In the genomic region with DNA sequence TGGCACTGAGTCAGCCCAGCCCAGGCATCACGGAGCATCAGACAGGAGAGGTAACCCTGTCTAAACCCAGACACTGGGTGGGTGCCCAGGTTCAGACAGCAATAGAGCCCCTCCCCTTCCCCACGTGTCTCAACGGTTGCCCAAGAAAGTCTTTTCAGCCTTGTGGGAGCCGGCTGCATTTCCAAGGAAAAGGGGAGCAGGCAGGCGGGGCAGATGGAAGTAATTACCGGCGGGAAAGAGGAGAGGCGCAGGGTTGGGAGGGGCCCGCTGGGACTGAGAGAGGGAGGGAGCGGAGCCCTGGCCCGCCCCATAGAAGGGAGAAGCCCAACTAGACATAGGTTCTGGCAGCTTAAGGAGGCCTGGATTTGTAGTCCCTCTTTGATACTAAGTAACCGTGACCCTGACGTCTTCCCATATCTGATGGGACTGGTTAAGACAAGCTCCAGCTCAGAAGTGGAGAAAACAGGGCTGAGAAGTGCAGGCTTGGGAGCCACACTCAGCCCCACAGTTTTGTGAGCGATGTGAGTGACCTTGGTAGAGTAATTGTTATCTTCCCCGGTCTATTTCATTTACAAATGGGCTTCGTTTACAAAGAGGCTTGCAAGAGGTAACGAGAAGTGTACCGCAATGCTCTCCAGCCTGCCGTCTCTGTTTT, we compare ENCODE assay signal across 8 mouse cellular contexts. TPM values are rescaled to one million over a fixed set of nuclear protein-coding genes. Genes with fewer than 3 reads are reported as not detected.
A peak's percentile ranks its signal among the peaks of the same experiment; 100 is the strongest.
DNase-seq lines count a peak whose midpoint lies in the region; ATAC-seq and TF ChIP-seq lines count a peak whose summit lies in the region.

No protein-coding gene starts in this region.

- H3K27me3 ChIP-seq in cerebellum, adult 2 months (ENCODE audit: control insufficient read depth, insufficient read depth, low read length), result no peaks in the 10 kb centered on the region
- H3K27me3 ChIP-seq in hindbrain, postnatal 0 days (ENCODE audit: insufficient read depth, low read length), result no peaks in the 10 kb centered on the region

- peak overlapping the region; percentile 60; the same call in 1 of the 2 replicates for H3K27ac ChIP-seq in cerebellum, adult 2 months (ENCODE audit: insufficient read depth, low read length)
- H3K27ac ChIP-seq in hindbrain, postnatal 0 days, result no peak overlapping the region

- TF ChIP-seq POLR2A in cerebellum, adult 2 months (IDR thresholded peaks at IDR 0.05; ENCODE audit: borderline replicate concordance, insufficient read depth, low read length), result no peak

- no peaks in the 10 kb centered on the region for H3K9me3 ChIP-seq in hindbrain, postnatal 0 days (ENCODE audit: low read length)

- peak; percentile 30 to 43 for DNase-seq in cerebellum, adult 2 months
- no peak for DNase-seq in cerebellum, postnatal 4 days (ENCODE audit: low spot score in 2 of 2)
- DNase-seq in adrenal gland, postnatal 36 days, result peak; percentile 49 to 68
- peak; percentile 56 for DNase-seq in gastrocnemius, postnatal 10 days
- peak; percentile 33 for DNase-seq in hindbrain, postnatal 0 days (ENCODE audit: low spot score)
- peak; percentile 54 to 80 for DNase-seq in lung, postnatal 4 days
- DNase-seq in testis, postnatal 10 days (ENCODE audit: low spot score), result peak; percentile 80
- no peak for DNase-seq in B cell, adult 2 months

- peak overlapping the region; percentile 20 for H3K4me2 ChIP-seq in hindbrain, postnatal 0 days (ENCODE audit: low read depth, low read length)

- no peaks in the 10 kb centered on the region for H3K36me3 ChIP-seq in hindbrain, postnatal 0 days (ENCODE audit: insufficient read depth, low read length)

- H3K4me1 ChIP-seq in cerebellum, adult 2 months (ENCODE audit: control insufficient read depth, insufficient read depth, low read length), result peaks cover 9% of the 10 kb centered on the region
- peaks cover 15% of the 10 kb centered on the region for H3K4me1 ChIP-seq in hindbrain, postnatal 0 days (ENCODE audit: insufficient read depth, low read length)

- ATAC-seq in hindbrain, postnatal 0 days, result no peak

- WGBS in cerebellum, adult 2 months, result 48% methylated on average over 19 of the region's 19 CpGs
- WGBS in hindbrain, postnatal 0 days, result 26% methylated on average over 19 of the region's 19 CpGs

- H3K4me3 ChIP-seq in cerebellum, adult 2 months (replicated peaks; ENCODE audit: insufficient read depth, low read depth, low read length), result no peak overlapping the region
- H3K4me3 ChIP-seq in hindbrain, postnatal 0 days (ENCODE audit: low read length), result no peak overlapping the region

- H3K9ac ChIP-seq in hindbrain, postnatal 0 days (replicated peaks; ENCODE audit: low read length), result no peak overlapping the region

- TF ChIP-seq CTCF in cerebellum, adult 2 months (IDR thresholded peaks at IDR 0.05; ENCODE audit: borderline replicate concordance, insufficient read depth, low read depth, low read length), result no peak
- TF ChIP-seq CTCF in hindbrain, postnatal 0 days (IDR thresholded peaks at IDR 0.05; ENCODE audit: low read depth), result no peak

RNA-seq across cellular contexts. Expression of a gene that starts 7.0 kb away (rescaled TPM):
- 12.7 and 14.5 TPM in 2 replicates for polyA plus RNA-seq in cerebellum, adult 2 months (2012; rRNA removed)
- total RNA-seq in adrenal gland, postnatal 36 days (2021), result 10 to 100 TPM; 28.6 to 48.4 TPM
- 10 to 100 TPM; 12.7 to 13.1 TPM for total RNA-seq in gastrocnemius, postnatal 10 days (2021)
- 17.5 and 31.4 TPM in 2 replicates for total RNA-seq in hindbrain, postnatal 0 days (2014; rRNA removed)
- polyA plus RNA-seq in hindbrain, postnatal 0 days (2015; fragmentation: Nextera tagmentation; extraction: Ambion mirVana), result 16.4 and 16.9 TPM in 2 replicates

Comparison
In these comparisons a context has a peak if more than half of its experiments do, and no peak if none do; other contexts are left out.
1. DNase-seq: peak in cerebellum, adult 2 months (2 of 2), adrenal gland, postnatal 36 days (2 of 2), gastrocnemius, postnatal 10 days (single experiment), hindbrain, postnatal 0 days (single experiment), lung, postnatal 4 days (2 of 2) and testis, postnatal 10 days (single experiment); none in cerebellum, postnatal 4 days (0 of 2) and B cell, adult 2 months (0 of 2).